Mouse (Mus musculus): Measurements from ENCODE around the gene Nrde2. TPM values are rescaled to one million over a fixed set of nuclear protein-coding genes. Genes with fewer than 3 reads are reported as not detected.

Nrde2 gene
- total and polyA plus RNA-seq, 3 experiments, result 16.5 to 17.2 TPM; not detected in 1

DNA sequence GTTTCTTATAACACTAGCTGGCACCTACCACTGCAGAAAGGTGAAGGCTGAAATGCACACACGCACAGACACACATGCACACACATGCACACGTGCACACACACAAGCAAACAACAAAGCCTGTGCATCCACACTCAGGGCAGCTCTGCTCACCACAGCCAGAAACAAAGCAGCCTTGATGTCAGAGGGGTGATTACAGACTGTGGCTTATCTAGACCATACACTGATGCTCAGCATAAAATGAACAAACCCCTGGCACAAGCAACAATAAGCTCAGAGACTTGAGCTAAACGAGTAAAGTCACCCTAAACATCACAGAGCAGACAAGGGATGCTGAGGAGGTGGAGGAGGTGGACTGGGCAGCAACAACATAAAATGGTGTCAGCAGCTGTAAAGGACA is 24.3 kb downstream of the Nrde2 start:
- peak; percentile 58 for TF ChIP-seq GATA1 (IDR thresholded peaks at IDR 0.05; ENCODE audit: low read depth, low read length)
- no peak for TF ChIP-seq JUND (IDR thresholded peaks at IDR 0.05; ENCODE audit: low read depth, low read length)
- TF ChIP-seq MXI1 (IDR thresholded peaks at IDR 0.05; ENCODE audit: low read depth, low read length), result peak; percentile 4; the same call in 1 of the 2 replicates
- 0 out of 2 replicates have a peak, but pooled peaks have one; percentile 17 for TF ChIP-seq RCOR1 (IDR thresholded peaks at IDR 0.05; ENCODE audit: low read depth, low read length)
- TF ChIP-seq RAD21 (IDR thresholded peaks at IDR 0.05; ENCODE audit: low read depth, low read length), result no peak
- TF ChIP-seq ZNF384 (IDR thresholded peaks at IDR 0.05; ENCODE audit: low read depth, low read length), result no peak
- no peak for TF ChIP-seq USF1 (IDR thresholded peaks at IDR 0.05; ENCODE audit: low read depth, low read length)
- no peak for TF ChIP-seq MEF2A (IDR thresholded peaks at IDR 0.05; ENCODE audit: extremely low read depth, insufficient replicate concordance, low read depth, low read length, poor library complexity, severe bottlenecking)
- no peak for TF ChIP-seq POLR2AphosphoS5 (IDR thresholded peaks at IDR 0.05; ENCODE audit: borderline replicate concordance, low read depth, low read length)
- no peak for TF ChIP-seq ELF1 (IDR thresholded peaks at IDR 0.05; ENCODE audit: low read depth, low read length)
- DNase-seq (ENCODE audit: low read depth, low spot score), result peak; percentile 48
- Histone ChIP-seq H3K79me2 (ENCODE audit: control insufficient read depth, insufficient read depth, low read length, poor library complexity) (no peaks in the 10 kb centered on the region), H3K27me3 (ENCODE audit: control insufficient read depth in 1 of 2, insufficient read depth in 2 of 2, low read length in 2 of 2) (no peaks in the 10 kb centered on the region), H3K4me1 (ENCODE audit: control insufficient read depth in 1 of 2, insufficient read depth in 2 of 2, low read length in 2 of 2) (peaks cover 6 to 20% of the 10 kb centered on the region in 2 experiments), H3K27ac (ENCODE audit: control insufficient read depth, low read depth, low read length) (peak overlapping the region; percentile 30; the same call in 1 of the 2 replicates), H3K9me3 (replicated peaks; ENCODE audit: insufficient read depth, low read length) (no peaks in the 10 kb centered on the region), H3K36me3 (ENCODE audit: control insufficient read depth in 1 of 2, insufficient read depth in 2 of 2, low read length in 2 of 2) (peaks cover 0 to 12% of the 10 kb centered on the region in 2 experiments; a peak in 3 of 4 replicates), H3K4me3 (ENCODE audit: control insufficient read depth in 1 of 2, insufficient read depth in 1 of 2, low read depth in 2 of 2, low read length in 2 of 2) (no peak overlapping the region), H3K9ac (ENCODE audit: control insufficient read depth, low read depth, low read length, poor library complexity, severe bottlenecking) (no peak overlapping the region)

DNA sequence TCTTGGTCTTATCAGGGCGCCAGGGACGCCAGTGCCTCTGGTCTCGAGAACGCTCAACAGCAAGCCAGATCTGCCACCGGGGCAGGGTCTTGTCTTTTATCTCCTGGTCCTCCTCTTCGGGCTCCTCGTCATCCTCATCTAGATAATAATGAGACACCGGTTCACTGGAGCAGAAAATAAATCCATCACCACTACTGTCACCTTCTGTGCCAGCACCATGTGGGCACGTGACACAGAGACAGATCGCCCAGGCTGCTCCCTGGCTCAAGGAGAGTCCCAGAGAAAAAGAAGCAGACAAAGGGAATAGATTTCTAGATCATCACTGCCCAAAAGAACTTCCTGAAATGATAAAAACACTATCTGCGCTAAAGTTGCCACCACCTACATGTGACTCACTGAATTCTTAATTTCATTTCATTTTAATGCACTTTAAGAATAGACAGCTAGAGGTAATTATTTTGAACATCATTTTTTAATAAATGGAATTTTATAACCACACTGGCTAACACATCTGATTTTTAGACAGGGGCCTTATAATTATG is 25.0 kb downstream of the Nrde2 start:
- Histone ChIP-seq H3K9ac (ENCODE audit: control insufficient read depth, low read depth, low read length, poor library complexity, severe bottlenecking) (no peak overlapping the region), H3K36me3 (ENCODE audit: control insufficient read depth in 1 of 2, insufficient read depth in 2 of 2, low read length in 2 of 2) (peaks cover 0 to 12% of the 10 kb centered on the region in 2 experiments; a peak in 2 of 4 replicates), H3K27ac (ENCODE audit: control insufficient read depth, low read depth, low read length) (peak overlapping the region; percentile 18), H3K4me1 (ENCODE audit: control insufficient read depth in 1 of 2, insufficient read depth in 2 of 2, low read length in 2 of 2) (peaks cover 6 to 20% of the 10 kb centered on the region in 2 experiments), H3K9me3 (replicated peaks; ENCODE audit: insufficient read depth, low read length) (no peaks in the 10 kb centered on the region), H3K79me2 (ENCODE audit: control insufficient read depth, insufficient read depth, low read length, poor library complexity) (no peaks in the 10 kb centered on the region), H3K4me3 (ENCODE audit: control insufficient read depth in 1 of 2, insufficient read depth in 1 of 2, low read depth in 2 of 2, low read length in 2 of 2) (no peak overlapping the region), H3K27me3 (ENCODE audit: control insufficient read depth in 1 of 2, insufficient read depth in 2 of 2, low read length in 2 of 2) (no peaks in the 10 kb centered on the region)
- DNase-seq (ENCODE audit: low read depth, low spot score), result peak; percentile 40
- TF ChIP-seq NRF1 (IDR thresholded peaks at IDR 0.05; ENCODE audit: insufficient read depth, low read depth, low read length, poor library complexity, severe bottlenecking) (no peak), E2F4 (IDR thresholded peaks at IDR 0.05; ENCODE audit: borderline replicate concordance, low read depth, low read length) (no peak), POLR2AphosphoS5 (IDR thresholded peaks at IDR 0.05; ENCODE audit: borderline replicate concordance, low read depth, low read length) (no peak), CTCF (IDR thresholded peaks at IDR 0.05 in 2 of 3, conservative IDR thresholded peaks at IDR 0.05 in 1 of 3; ENCODE audit: control insufficient read depth in 1 of 3, insufficient read depth in 1 of 3, low read depth in 2 of 3, low read length in 3 of 3, poor library complexity in 1 of 3, severe bottlenecking in 1 of 3) (no peak), HCFC1 (IDR thresholded peaks at IDR 0.05; ENCODE audit: low read depth, low read length) (no peak), USF2 (IDR thresholded peaks at IDR 0.05; ENCODE audit: borderline replicate concordance in 1 of 2, insufficient read depth in 1 of 2, low read depth in 1 of 2, low read length in 2 of 2) (peak; percentile 23 to 59; a peak in 2 of 4 replicates), SIN3A (IDR thresholded peaks at IDR 0.05; ENCODE audit: low read length) (peak; percentile 35; the same call in 1 of the 2 replicates), NELFE (IDR thresholded peaks at IDR 0.05; ENCODE audit: low read depth, low read length) (no peak), ZKSCAN1 (IDR thresholded peaks at IDR 0.05; ENCODE audit: low read depth, low read length) (no peak), RCOR1 (IDR thresholded peaks at IDR 0.05; ENCODE audit: low read depth, low read length) (no peak), MAX (IDR thresholded peaks at IDR 0.05; ENCODE audit: low read length) (peak; percentile 74), MAZ (IDR thresholded peaks at IDR 0.05; ENCODE audit: low read depth, low read length) (no peak), MXI1 (IDR thresholded peaks at IDR 0.05; ENCODE audit: low read depth, low read length) (peak; percentile 70), MYB (IDR thresholded peaks at IDR 0.05; ENCODE audit: low read depth, low read length) (no peak), UBTF (IDR thresholded peaks at IDR 0.05; ENCODE audit: borderline replicate concordance, insufficient read depth, low read depth, low read length) (no peak), MEF2A (IDR thresholded peaks at IDR 0.05; ENCODE audit: extremely low read depth, insufficient replicate concordance, low read depth, low read length, poor library complexity, severe bottlenecking) (no peak), BHLHE40 (IDR thresholded peaks at IDR 0.05; ENCODE audit: borderline replicate concordance, low read depth, low read length) (peak; percentile 84), USF1 (IDR thresholded peaks at IDR 0.05; ENCODE audit: low read depth, low read length) (peak; percentile 93), ETS1 (IDR thresholded peaks at IDR 0.05; ENCODE audit: low read depth, low read length) (peak; percentile 27; the same call in 1 of the 2 replicates), GABPA (IDR thresholded peaks at IDR 0.05; ENCODE audit: low read depth, low read length) (no peak), KAT2A (conservative IDR thresholded peaks at IDR 0.05; ENCODE audit: low read depth, low read length) (no peak), EP300 (IDR thresholded peaks at IDR 0.05; ENCODE audit: low read depth in 1 of 2, low read length in 2 of 2) (peak; percentile 53 to 72; a peak in 3 of 4 replicates), TAL1 (IDR thresholded peaks at IDR 0.05; ENCODE audit: low read length) (no peak)

Measured in MEL (cell line).